Mouse (Mus musculus): Measurements from ENCODE around the gene Fbn1. TPM values are rescaled to one million over a fixed set of nuclear protein-coding genes. Genes with fewer than 3 reads are reported as not detected.
A peak's percentile ranks its signal among the peaks of the same experiment; 100 is the strongest.

Gene Fbn1
- total and polyA plus RNA-seq, 3 experiments = 0.04 to 0.17 (median 0.09) TPM

- no peaks in the 10 kb centered on the region for H3K4me1 ChIP-seq (ENCODE audit: control insufficient read depth in 1 of 2, insufficient read depth in 2 of 2)
- TF ChIP-seq GABPA (IDR thresholded peaks at IDR 0.05; ENCODE audit: insufficient replicate concordance, low read depth, low read length) = no peak
- no peak for TF ChIP-seq KAT2A (IDR thresholded peaks at IDR 0.05; ENCODE audit: insufficient replicate concordance, low read length)
- no peak for TF ChIP-seq EP300 (IDR thresholded peaks at IDR 0.05; ENCODE audit: low read length)
- no peak for TF ChIP-seq MAZ (IDR thresholded peaks at IDR 0.05; ENCODE audit: low read depth, low read length)
- no peak for TF ChIP-seq CTCF (conservative IDR thresholded peaks at IDR 0.05 in 1 of 2, IDR thresholded peaks at IDR 0.05 in 1 of 2; ENCODE audit: low read depth in 2 of 2, low read length in 2 of 2)
- no peak for TF ChIP-seq SMC3 (IDR thresholded peaks at IDR 0.05; ENCODE audit: low read depth, low read length)
- TF ChIP-seq POLR2A (IDR thresholded peaks at IDR 0.05; ENCODE audit: low read depth, low read length) = no peak
- no peak for TF ChIP-seq ZNF384 (IDR thresholded peaks at IDR 0.05; ENCODE audit: low read depth, low read length)
- no peak for DNase-seq (ENCODE audit: extremely low read depth)
- in situ Hi-C loops (cut with MboI; ENCODE audit: low pct_ligation_motif_present, low pct_unique_long_range_greater_than_20kb, low sequenced_read_pairs) (no loop called here), dilution Hi-C loops (cut with MboI; ENCODE audit: extremely low pct_ligation_motif_present, extremely low pct_unique_long_range_greater_than_20kb, low sequenced_read_pairs) (no loop called here)
- no peaks in the 10 kb centered on the region for H3K79me2 ChIP-seq (replicated peaks; ENCODE audit: control insufficient read depth, extremely low read depth, insufficient read depth, poor library complexity, severe bottlenecking)
- no peak overlapping the region for H3K9ac ChIP-seq (ENCODE audit: insufficient read depth, low read depth)
- no peak overlapping the region for H3K4me3 ChIP-seq (replicated peaks in 1 of 3; ENCODE audit: low read depth in 2 of 3, low read length in 2 of 3, poor library complexity in 1 of 3)
- H3K4me2 ChIP-seq (ENCODE audit: insufficient read depth, low read depth, poor library complexity, severe bottlenecking) = no peak overlapping the region
- no peaks in the 10 kb centered on the region for H3K27me3 ChIP-seq (replicated peaks)
- no peaks in the 10 kb centered on the region for H3K36me3 ChIP-seq (replicated peaks in 1 of 2; ENCODE audit: control insufficient read depth in 1 of 2, insufficient read depth in 1 of 2, low read length in 1 of 2)
- H3K27ac ChIP-seq (ENCODE audit: insufficient read depth, low read depth) = no peak overlapping the region
- H3K9me3 ChIP-seq (replicated peaks; ENCODE audit: low read length) = no peaks in the 10 kb centered on the region
Measured at GRCm38 (mm10) chr2:125375926-125376325, 131.9 kb downstream of the Fbn1 start.

GRCm38 (mm10) chr2:125375301-125375700, 132.5 kb downstream of the Fbn1 start:
- no peak overlapping the region for H3K27ac ChIP-seq (ENCODE audit: insufficient read depth, low read depth)
- in situ Hi-C loops (cut with MboI; ENCODE audit: low pct_ligation_motif_present, low pct_unique_long_range_greater_than_20kb, low sequenced_read_pairs) = no loop called here

GRCm38 (mm10) chr2:125369666-125370065, 138.1 kb downstream of the Fbn1 start:
- dilution Hi-C loops (cut with MboI; ENCODE audit: extremely low pct_ligation_motif_present, extremely low pct_unique_long_range_greater_than_20kb, low sequenced_read_pairs) = no loop called here

More at GRCm38 (mm10) chr2:125375301-125375700, 132.5 kb downstream of the Fbn1 start:
- H3K4me1 ChIP-seq (ENCODE audit: control insufficient read depth in 1 of 2, insufficient read depth in 2 of 2) = no peaks in the 10 kb centered on the region
- H3K79me2 ChIP-seq (replicated peaks; ENCODE audit: control insufficient read depth, extremely low read depth, insufficient read depth, poor library complexity, severe bottlenecking) = no peaks in the 10 kb centered on the region
- TF ChIP-seq USF2 (conservative IDR thresholded peaks at IDR 0.05; ENCODE audit: low read depth, low read length) (no peak), JUND (conservative IDR thresholded peaks at IDR 0.05; ENCODE audit: low read depth, low read length) (no peak)
- no peak for DNase-seq (ENCODE audit: extremely low read depth)
- H3K27me3 ChIP-seq (replicated peaks) = no peaks in the 10 kb centered on the region
- H3K9ac ChIP-seq (ENCODE audit: insufficient read depth, low read depth) = no peak overlapping the region
- no peak overlapping the region for H3K4me3 ChIP-seq (replicated peaks in 1 of 3; ENCODE audit: low read depth in 2 of 3, low read length in 2 of 3, poor library complexity in 1 of 3)
- H3K9me3 ChIP-seq (replicated peaks; ENCODE audit: low read length) = no peaks in the 10 kb centered on the region
- H3K36me3 ChIP-seq (replicated peaks in 1 of 2; ENCODE audit: control insufficient read depth in 1 of 2, insufficient read depth in 1 of 2, low read length in 1 of 2) = no peaks in the 10 kb centered on the region
- H3K4me2 ChIP-seq (ENCODE audit: insufficient read depth, low read depth, poor library complexity, severe bottlenecking) = no peak overlapping the region
- dilution Hi-C loops (cut with MboI; ENCODE audit: extremely low pct_ligation_motif_present, extremely low pct_unique_long_range_greater_than_20kb, low sequenced_read_pairs) = no loop called here

More at GRCm38 (mm10) chr2:125369666-125370065, 138.1 kb downstream of the Fbn1 start:
- H3K9ac ChIP-seq (ENCODE audit: insufficient read depth, low read depth) = no peak overlapping the region
- in situ Hi-C loops (cut with MboI; ENCODE audit: low pct_ligation_motif_present, low pct_unique_long_range_greater_than_20kb, low sequenced_read_pairs) = no loop called here
- DNase-seq (ENCODE audit: extremely low read depth) = no peak
- no peaks in the 10 kb centered on the region for H3K4me1 ChIP-seq (ENCODE audit: control insufficient read depth in 1 of 2, insufficient read depth in 2 of 2)
- H3K27me3 ChIP-seq (replicated peaks) = no peaks in the 10 kb centered on the region
- H3K4me2 ChIP-seq (ENCODE audit: insufficient read depth, low read depth, poor library complexity, severe bottlenecking) = peak overlapping the region; percentile 34; the same call in 1 of the 2 replicates
- no peak overlapping the region for H3K4me3 ChIP-seq (replicated peaks in 1 of 3; ENCODE audit: low read depth in 2 of 3, low read length in 2 of 3, poor library complexity in 1 of 3)
- no peaks in the 10 kb centered on the region for H3K36me3 ChIP-seq (replicated peaks in 1 of 2; ENCODE audit: control insufficient read depth in 1 of 2, insufficient read depth in 1 of 2, low read length in 1 of 2)
- H3K9me3 ChIP-seq (replicated peaks; ENCODE audit: low read length) = no peaks in the 10 kb centered on the region
- no peak overlapping the region for H3K27ac ChIP-seq (ENCODE audit: insufficient read depth, low read depth)
- TF ChIP-seq TBP (conservative IDR thresholded peaks at IDR 0.05; ENCODE audit: low read depth, low read length) (no peak), CHD2 (IDR thresholded peaks at IDR 0.05; ENCODE audit: low read length) (no peak), HCFC1 (IDR thresholded peaks at IDR 0.05; ENCODE audit: low read depth, low read length) (no peak), MEF2A (IDR thresholded peaks at IDR 0.05; ENCODE audit: borderline replicate concordance, low read depth, low read length) (no peak)
- H3K79me2 ChIP-seq (replicated peaks; ENCODE audit: control insufficient read depth, extremely low read depth, insufficient read depth, poor library complexity, severe bottlenecking) = no peaks in the 10 kb centered on the region
